Mouse (Mus musculus) cerebellum, adult 2 months (tissue): ENCODE results near the gene Hspa1a.

Experiments used
- CTCF ChIP-seq: fragments of 200-500 bp; IDR thresholded peaks from 2 replicates; pipeline ENCODE4 v1.5.1; 2011; ENCODE audit warnings: low read depth, mild to moderate bottlenecking, control low read depth, low read length, moderate library complexity, borderline replicate concordance; ENCODE audit not compliant: insufficient read depth
- POLR2A ChIP-seq: fragments of 200-500 bp; IDR thresholded peaks from 2 replicates; pipeline ENCODE4 v1.6.1; 2011; ENCODE audit warnings: low read length, control low read depth, borderline replicate concordance; ENCODE audit not compliant: insufficient read depth

DNA sequence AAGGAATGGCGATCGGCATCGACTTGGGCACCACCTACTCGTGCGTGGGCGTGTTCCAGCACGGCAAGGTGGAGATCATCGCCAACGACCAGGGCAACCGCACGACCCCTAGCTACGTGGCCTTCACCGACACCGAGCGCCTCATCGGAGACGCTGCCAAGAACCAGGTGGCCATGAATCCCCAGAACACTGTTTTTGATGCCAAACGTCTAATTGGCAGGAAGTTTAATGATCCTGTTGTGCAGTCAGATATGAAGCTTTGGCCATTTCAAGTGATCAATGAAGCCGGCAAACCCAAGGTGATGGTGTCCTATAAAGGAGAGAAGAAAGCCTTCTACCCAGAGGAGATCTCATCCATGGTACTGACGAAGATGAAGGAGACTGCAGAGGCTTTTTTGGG is 5.0 kb upstream of the Hspa1a start:
- TF ChIP-seq CTCF (no peak), POLR2A (no peak)
